Mouse (Mus musculus): ENCODE data around the gene D130052B06Rik.

DNA sequence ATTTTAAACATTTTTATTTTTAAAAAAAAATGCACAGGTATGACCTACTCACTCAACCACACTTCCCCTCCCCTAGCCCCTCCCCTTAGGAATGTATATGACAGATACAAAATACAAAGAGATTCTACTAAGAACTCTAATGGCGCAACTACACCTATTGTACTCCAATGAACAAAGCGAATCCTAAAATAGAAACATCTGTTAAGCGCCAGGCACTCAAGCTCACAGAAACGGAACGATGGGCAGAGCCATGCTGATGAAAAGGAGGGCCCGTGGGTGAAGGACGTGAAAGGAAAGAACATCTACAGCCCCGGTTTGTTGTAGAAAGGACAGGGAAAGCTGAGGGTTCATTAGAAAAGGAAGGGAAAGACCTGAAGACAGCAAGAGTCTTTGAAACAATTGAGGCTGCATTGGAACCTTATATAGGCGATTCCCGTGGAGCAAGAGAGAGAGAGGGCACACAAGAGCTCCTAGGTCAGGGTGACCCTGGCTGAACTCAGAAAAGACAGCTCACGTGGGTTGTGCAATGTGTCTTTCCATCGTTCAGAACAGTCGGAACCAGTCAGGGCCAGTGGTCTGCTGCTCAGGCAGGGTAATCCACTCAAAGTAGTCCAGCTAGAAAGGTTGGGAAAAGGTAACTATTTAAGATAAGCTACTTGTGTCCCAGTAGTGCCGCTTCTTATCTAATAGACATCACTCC, 48.1 kb upstream of the D130052B06Rik start:
- TF ChIP-seq CTCF (IDR thresholded peaks at IDR 0.05; ENCODE audit: low read depth, low read length) (no peak), POLR2A (IDR thresholded peaks at IDR 0.05; ENCODE audit: extremely low read depth, insufficient read depth, low read length) (no peak)

All from liver, adult 2 months (tissue).